Mouse (Mus musculus): ENCODE measurements around the gene Kit. TPM values are rescaled to one million over a fixed set of nuclear protein-coding genes. Genes with fewer than 3 reads are reported as not detected.

Kit gene
- total and polyA plus RNA-seq, 2 experiments, result 2.4 to 4.0 TPM

DNA sequence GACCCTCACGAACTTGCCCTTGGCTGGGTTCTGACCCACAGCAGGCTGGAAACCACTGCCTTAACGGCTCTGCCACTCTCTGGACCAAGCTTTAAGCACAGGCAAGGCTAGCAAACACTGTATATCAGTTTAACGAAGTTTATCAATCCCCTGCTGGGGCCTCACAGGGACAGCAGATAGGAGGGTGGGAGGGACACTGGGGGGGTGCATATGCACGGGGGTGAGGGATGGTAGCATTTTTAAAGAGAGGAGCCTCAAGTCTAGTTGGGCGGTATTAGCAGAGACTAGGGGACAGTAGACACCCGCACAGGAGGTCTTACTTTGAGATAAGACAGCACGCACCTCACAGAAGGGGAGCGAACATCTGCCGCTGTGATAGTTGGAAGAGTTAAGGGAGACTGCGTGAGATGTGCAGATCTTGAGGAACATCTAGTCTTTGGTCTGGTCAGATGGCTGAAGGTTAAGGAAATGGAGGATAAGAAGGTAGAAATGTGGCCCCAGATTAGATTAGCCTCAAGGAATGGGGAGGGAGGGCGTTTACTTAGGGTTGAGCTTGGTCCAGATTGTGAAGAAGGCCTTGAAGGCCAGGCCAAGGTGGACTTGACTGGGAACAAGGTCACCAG is 5.0 kb downstream of the Kit start:
- Histone ChIP-seq H3K4me3 (ENCODE audit: insufficient read depth, low read depth, low read length) (no peak overlapping the region), H3K27ac (replicated peaks; ENCODE audit: insufficient read depth, low read depth, low read length) (no peak overlapping the region), H3K9ac (ENCODE audit: low read depth, low read length) (no peak overlapping the region), H3K79me2 (ENCODE audit: control insufficient read depth, insufficient read depth, low read length) (no peaks in the 10 kb centered on the region), H3K27me3 (ENCODE audit: control insufficient read depth, insufficient read depth, low read length) (peaks cover 11% of the 10 kb centered on the region), H3K36me3 (ENCODE audit: control insufficient read depth, insufficient read depth, low read length) (no peaks in the 10 kb centered on the region), H3K4me1 (ENCODE audit: control insufficient read depth, insufficient read depth, low read length) (no peaks in the 10 kb centered on the region)
- no peak for DNase-seq (ENCODE audit: extremely low read depth, low read depth, low spot score)
- TF ChIP-seq CTCF (IDR thresholded peaks at IDR 0.05; ENCODE audit: low read depth, low read length), result no peak
- TF ChIP-seq POLR2A (IDR thresholded peaks at IDR 0.05; ENCODE audit: extremely low read depth, insufficient read depth, low read length), result no peak
- WGBS, result 62% methylated on average over 11 of the region's 11 CpGs

DNA sequence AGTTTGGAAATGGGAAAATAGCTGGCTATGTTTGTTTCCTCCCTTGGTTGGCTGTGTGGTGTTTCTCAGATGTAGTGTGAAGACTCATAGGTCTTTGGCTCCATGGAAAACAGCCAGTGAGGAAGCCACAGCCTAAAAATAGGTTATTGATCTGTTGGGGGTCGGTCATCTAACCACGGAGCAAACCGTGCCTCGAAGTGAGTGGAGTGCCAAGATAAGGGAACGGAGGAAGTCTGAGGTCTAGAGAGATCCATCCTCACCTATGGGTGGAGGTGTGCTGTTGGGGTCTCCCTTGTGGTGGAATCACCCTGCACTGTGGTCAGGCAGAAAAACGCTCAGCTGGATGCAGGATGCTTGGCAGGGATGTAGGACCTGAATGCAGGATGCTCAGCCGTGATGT is 7.2 kb downstream of the Kit start:
- Histone ChIP-seq H3K4me3 (ENCODE audit: insufficient read depth, low read depth, low read length) (no peak overlapping the region), H3K9ac (ENCODE audit: low read depth, low read length) (no peak overlapping the region), H3K27ac (replicated peaks; ENCODE audit: insufficient read depth, low read depth, low read length) (no peak overlapping the region), H3K4me1 (ENCODE audit: control insufficient read depth, insufficient read depth, low read length) (no peaks in the 10 kb centered on the region), H3K79me2 (ENCODE audit: control insufficient read depth, insufficient read depth, low read length) (no peaks in the 10 kb centered on the region), H3K36me3 (ENCODE audit: control insufficient read depth, insufficient read depth, low read length) (no peaks in the 10 kb centered on the region), H3K27me3 (ENCODE audit: control insufficient read depth, insufficient read depth, low read length) (0 out of 2 replicates have a peak, but pooled peaks cover 2% of the 10 kb centered on the region)
- WGBS, result 29% methylated on average over 7 of the region's 7 CpGs
- no peak for DNase-seq (ENCODE audit: extremely low read depth, low read depth, low spot score)
- TF ChIP-seq POLR2A (IDR thresholded peaks at IDR 0.05; ENCODE audit: extremely low read depth, insufficient read depth, low read length), result no peak
- no peak for TF ChIP-seq CTCF (IDR thresholded peaks at IDR 0.05; ENCODE audit: low read depth, low read length)

DNA sequence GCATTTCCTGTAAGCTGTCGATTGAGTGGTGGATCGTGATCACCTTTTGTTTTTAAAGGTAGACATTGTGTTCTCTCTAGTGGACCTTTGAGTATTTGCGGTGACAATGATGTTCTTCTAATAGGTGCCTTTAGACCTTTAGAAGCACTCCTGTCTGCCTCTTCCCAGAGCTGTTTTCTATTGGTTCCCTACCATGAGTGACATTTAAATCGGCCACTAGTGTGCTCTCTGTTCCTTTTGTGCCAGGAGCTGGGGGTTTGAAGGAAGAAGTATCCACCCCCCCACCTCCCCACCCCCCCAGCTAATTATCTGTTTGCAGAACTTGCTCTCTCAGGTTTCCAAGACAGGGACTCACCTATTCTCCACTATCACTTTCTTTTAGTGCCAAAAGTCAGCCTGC is 13.1 kb downstream of the Kit start:
- TF ChIP-seq POLR2A (IDR thresholded peaks at IDR 0.05; ENCODE audit: extremely low read depth, insufficient read depth, low read length), result no peak
- no peak for TF ChIP-seq CTCF (IDR thresholded peaks at IDR 0.05; ENCODE audit: low read depth, low read length)
- Histone ChIP-seq H3K79me2 (ENCODE audit: control insufficient read depth, insufficient read depth, low read length) (no peaks in the 10 kb centered on the region), H3K36me3 (ENCODE audit: control insufficient read depth, insufficient read depth, low read length) (no peaks in the 10 kb centered on the region), H3K27ac (replicated peaks; ENCODE audit: insufficient read depth, low read depth, low read length) (no peak overlapping the region), H3K27me3 (ENCODE audit: control insufficient read depth, insufficient read depth, low read length) (no peaks in the 10 kb centered on the region), H3K4me1 (ENCODE audit: control insufficient read depth, insufficient read depth, low read length) (no peaks in the 10 kb centered on the region), H3K9ac (ENCODE audit: low read depth, low read length) (no peak overlapping the region), H3K4me3 (ENCODE audit: insufficient read depth, low read depth, low read length) (no peak overlapping the region)
- DNase-seq (ENCODE audit: extremely low read depth, low read depth, low spot score), result no peak
- WGBS, result 79% methylated on average over 4 of the region's 4 CpGs

DNA sequence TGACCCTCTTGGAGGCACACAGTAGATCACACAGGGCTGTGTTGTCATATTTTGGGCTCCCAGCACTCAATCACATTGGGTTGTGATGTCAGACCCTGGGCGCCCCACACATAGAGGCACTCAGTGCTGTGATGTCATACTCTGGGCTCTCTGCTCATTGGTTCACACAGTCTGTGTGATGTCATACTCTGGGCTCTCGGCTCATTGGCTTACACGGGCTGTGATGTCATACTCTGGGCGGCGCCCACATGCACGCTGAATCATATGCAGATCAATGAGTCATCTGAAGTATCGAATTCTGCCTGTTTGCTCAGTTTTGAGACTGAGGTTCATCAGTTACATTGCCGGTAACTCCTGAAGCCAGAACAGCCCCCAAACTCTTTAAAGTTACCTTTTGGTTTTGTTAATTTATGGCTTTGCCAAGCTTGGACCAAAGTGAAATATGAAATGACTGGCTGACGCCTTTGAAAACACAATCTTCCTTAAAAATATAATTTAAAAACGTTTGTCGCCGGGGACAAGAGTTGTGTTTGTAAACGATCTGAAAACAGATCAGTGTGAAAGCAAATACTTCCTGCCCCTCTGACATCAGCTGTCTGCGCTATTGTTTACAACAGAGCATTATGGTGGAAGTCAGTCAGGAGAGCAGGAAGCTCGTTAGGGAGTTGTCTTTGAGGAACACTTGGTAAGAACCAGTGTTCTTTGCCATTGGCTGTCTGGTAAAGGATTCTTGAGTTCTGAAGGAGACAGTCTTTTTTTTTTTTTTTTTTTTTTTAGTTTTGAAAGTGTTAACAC is 15.0 kb downstream of the Kit start:
- no peak overlapping the region for H3K4me3 ChIP-seq (ENCODE audit: insufficient read depth, low read depth, low read length)
- WGBS, result 73% methylated on average over 15 of the region's 15 CpGs

DNA sequence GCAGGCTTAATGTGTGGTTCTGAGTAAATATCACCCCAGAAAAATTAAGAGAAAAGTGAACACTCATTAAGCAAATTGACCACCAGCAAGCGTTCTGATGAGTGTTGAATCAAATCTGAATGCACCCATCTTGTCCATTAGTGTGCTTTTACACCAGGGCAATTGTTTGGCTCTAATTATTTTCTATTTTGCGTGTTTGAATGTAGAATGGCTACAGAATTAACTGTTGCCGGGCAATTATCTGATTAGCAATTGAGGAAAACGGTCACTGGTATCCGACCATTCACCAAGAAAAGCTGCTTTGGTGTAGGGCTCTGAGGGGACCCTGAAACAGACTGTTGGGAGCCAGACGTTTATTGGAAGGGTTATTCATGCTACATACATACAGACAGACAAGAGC is 16.2 kb downstream of the Kit start:
- Histone ChIP-seq H3K27ac (replicated peaks; ENCODE audit: insufficient read depth, low read depth, low read length) (no peak overlapping the region), H3K79me2 (ENCODE audit: control insufficient read depth, insufficient read depth, low read length) (no peaks in the 10 kb centered on the region), H3K36me3 (ENCODE audit: control insufficient read depth, insufficient read depth, low read length) (no peaks in the 10 kb centered on the region), H3K27me3 (ENCODE audit: control insufficient read depth, insufficient read depth, low read length) (no peaks in the 10 kb centered on the region), H3K4me3 (ENCODE audit: insufficient read depth, low read depth, low read length) (no peak overlapping the region), H3K9ac (ENCODE audit: low read depth, low read length) (no peak overlapping the region), H3K4me1 (ENCODE audit: control insufficient read depth, insufficient read depth, low read length) (no peaks in the 10 kb centered on the region)
- TF ChIP-seq POLR2A (IDR thresholded peaks at IDR 0.05; ENCODE audit: extremely low read depth, insufficient read depth, low read length), result no peak
- no peak for TF ChIP-seq CTCF (IDR thresholded peaks at IDR 0.05; ENCODE audit: low read depth, low read length)
- DNase-seq (ENCODE audit: extremely low read depth, low read depth, low spot score), result no peak
- 77% methylated on average over 6 of the region's 6 CpGs for WGBS

More for the DNA sequence above, 15.0 kb downstream of the Kit start:
- Histone ChIP-seq H3K27ac (replicated peaks; ENCODE audit: insufficient read depth, low read depth, low read length) (no peak overlapping the region), H3K9ac (ENCODE audit: low read depth, low read length) (no peak overlapping the region), H3K36me3 (ENCODE audit: control insufficient read depth, insufficient read depth, low read length) (no peaks in the 10 kb centered on the region), H3K79me2 (ENCODE audit: control insufficient read depth, insufficient read depth, low read length) (no peaks in the 10 kb centered on the region), H3K27me3 (ENCODE audit: control insufficient read depth, insufficient read depth, low read length) (no peaks in the 10 kb centered on the region), H3K4me1 (ENCODE audit: control insufficient read depth, insufficient read depth, low read length) (no peaks in the 10 kb centered on the region)
- DNase-seq (ENCODE audit: extremely low read depth, low read depth, low spot score), result no peak
- TF ChIP-seq CTCF (IDR thresholded peaks at IDR 0.05; ENCODE audit: low read depth, low read length) (no peak), POLR2A (IDR thresholded peaks at IDR 0.05; ENCODE audit: extremely low read depth, insufficient read depth, low read length) (no peak)

DNA sequence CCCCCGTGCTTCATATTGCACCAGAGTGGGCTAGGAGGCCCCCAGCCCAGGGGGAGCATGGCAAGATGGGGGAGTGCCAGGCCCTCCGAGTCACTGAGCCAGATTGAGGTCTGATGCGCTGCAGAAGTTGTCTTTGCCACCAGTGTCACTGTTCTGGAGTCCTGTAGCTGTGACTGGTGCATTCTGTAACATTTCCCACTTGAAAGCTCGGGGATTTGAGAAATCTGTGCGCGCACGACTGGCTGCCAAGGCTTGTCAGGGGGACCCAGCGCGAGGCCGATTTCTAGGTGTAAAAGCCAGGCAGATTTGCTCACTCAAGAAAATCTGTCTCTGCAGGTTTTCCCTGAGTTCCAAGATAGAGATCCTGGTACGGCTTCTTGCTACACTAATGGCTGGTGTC is 16.9 kb downstream of the Kit start:
- no peaks in the 10 kb centered on the region for H3K4me1 ChIP-seq (ENCODE audit: control insufficient read depth, insufficient read depth, low read length)
- no peaks in the 10 kb centered on the region for H3K79me2 ChIP-seq (ENCODE audit: control insufficient read depth, insufficient read depth, low read length)
- WGBS, result 92% methylated on average over 11 of the region's 11 CpGs

More for the DNA sequence above, 16.9 kb downstream of the Kit start:
- H3K4me3 ChIP-seq (ENCODE audit: insufficient read depth, low read depth, low read length), result no peak overlapping the region
- no peak overlapping the region for H3K9ac ChIP-seq (ENCODE audit: low read depth, low read length)
- H3K27me3 ChIP-seq (ENCODE audit: control insufficient read depth, insufficient read depth, low read length), result no peaks in the 10 kb centered on the region
- no peak overlapping the region for H3K27ac ChIP-seq (replicated peaks; ENCODE audit: insufficient read depth, low read depth, low read length)
- no peaks in the 10 kb centered on the region for H3K36me3 ChIP-seq (ENCODE audit: control insufficient read depth, insufficient read depth, low read length)
- no peak for DNase-seq (ENCODE audit: extremely low read depth, low read depth, low spot score)
- TF ChIP-seq CTCF (IDR thresholded peaks at IDR 0.05; ENCODE audit: low read depth, low read length), result no peak

All from liver, adult 2 months (tissue).